Comparison of ENCODE assay signal across 8 mouse cellular contexts in genomic region chr17:90454356-90454737, GRCm38 (mm10).
DNase-seq lines count a peak whose midpoint lies in the region; ATAC-seq and TF ChIP-seq lines count a peak whose summit lies in the region.

No protein-coding gene starts in this region.

- H3K9me3 ChIP-seq in intestine, embryonic 14.5 days (ENCODE audit: control insufficient read depth, low read length), result no peaks in the 10 kb centered on the region
- no peaks in the 10 kb centered on the region for H3K9me3 ChIP-seq in neural tube, embryonic 12.5 days

- DNase-seq in gastrocnemius, postnatal 10 days, result peak; percentile 8
- no peak for DNase-seq in gastrocnemius, adult 2 months
- DNase-seq in testis, postnatal 10 days (ENCODE audit: low spot score), result peak; percentile 44
- DNase-seq in testis, postnatal 14 days (ENCODE audit: low spot score), result no peak
- no peak for DNase-seq in intestine, embryonic 14.5 days (ENCODE audit: low spot score)
- DNase-seq in thymus, postnatal 0 days (ENCODE audit: low spot score), result no peak
- no peak for DNase-seq in T-cell, adult 2 months (ENCODE audit: low spot score)

- no peak overlapping the region for H3K4me3 ChIP-seq in gastrocnemius, adult 2 months
- H3K4me3 ChIP-seq in intestine, embryonic 14.5 days (ENCODE audit: low read depth, low read length), result peak overlapping the region; percentile 47
- H3K4me3 ChIP-seq in neural tube, embryonic 12.5 days, result peak overlapping the region; percentile 64

- intact Hi-C loops in gastrocnemius, adult 2 months (cut with DNase I), result no loop called here

- no peaks in the 10 kb centered on the region for H3K36me3 ChIP-seq in intestine, embryonic 14.5 days (ENCODE audit: control insufficient read depth, insufficient read depth, low read length)
- no peaks in the 10 kb centered on the region for H3K36me3 ChIP-seq in neural tube, embryonic 12.5 days

- no peak for TF ChIP-seq CTCF in gastrocnemius, adult 2 months (IDR thresholded peaks at IDR 0.05)

- peaks cover 40% of the 10 kb centered on the region for H3K27me3 ChIP-seq in intestine, embryonic 14.5 days (replicated peaks; ENCODE audit: control insufficient read depth, insufficient read depth, low read length)
- 0 out of 2 replicates have a peak, but pooled peaks cover 6% of the 10 kb centered on the region for H3K27me3 ChIP-seq in neural tube, embryonic 12.5 days (replicated peaks)

- WGBS in intestine, embryonic 14.5 days, result 2% methylated on average over 14 of the region's 15 CpGs
- 1% methylated on average over 15 of the region's 15 CpGs for WGBS in neural tube, embryonic 12.5 days

- ATAC-seq in intestine, embryonic 14.5 days (replicated peaks; ENCODE audit: low FRiP score, low TSS enrichment, low read depth), result no peak
- peak; percentile 31 for ATAC-seq in neural tube, embryonic 12.5 days (ENCODE audit: low FRiP score, low read depth)

- no peak overlapping the region for H3K9ac ChIP-seq in intestine, embryonic 14.5 days (ENCODE audit: low read length)
- H3K9ac ChIP-seq in neural tube, embryonic 12.5 days, result peak overlapping the region; percentile 76

- 0 out of 2 replicates have a peak, but pooled peaks cover 4% of the 10 kb centered on the region for H3K4me1 ChIP-seq in intestine, embryonic 14.5 days (replicated peaks; ENCODE audit: control insufficient read depth, insufficient read depth, low read length)
- H3K4me1 ChIP-seq in neural tube, embryonic 12.5 days, result peaks cover 14% of the 10 kb centered on the region; the same call in 1 of the 2 replicates

- no peak overlapping the region for H3K27ac ChIP-seq in gastrocnemius, adult 2 months
- no peak overlapping the region for H3K27ac ChIP-seq in intestine, embryonic 14.5 days (ENCODE audit: low read depth)
- peak overlapping the region; percentile 62; the same call in 1 of the 2 replicates for H3K27ac ChIP-seq in neural tube, embryonic 12.5 days

- H3K4me2 ChIP-seq in intestine, embryonic 14.5 days (ENCODE audit: low read length), result peak overlapping the region; percentile 64
- H3K4me2 ChIP-seq in neural tube, embryonic 12.5 days (replicated peaks), result peak overlapping the region; percentile 98

Comparison
In these comparisons a context has a peak if more than half of its experiments do, and no peak if none do; other contexts are left out.
1. DNase-seq: peak in gastrocnemius, postnatal 10 days (single experiment) and testis, postnatal 10 days (single experiment); none in gastrocnemius, adult 2 months (single experiment), testis, postnatal 14 days (single experiment), intestine, embryonic 14.5 days (single experiment), thymus, postnatal 0 days (single experiment) and T-cell, adult 2 months (single experiment).